Mouse (Mus musculus) hindbrain, embryonic 11.5 days (tissue): ENCODE results near the gene Ap2b1. TPM values are rescaled to one million over a fixed set of nuclear protein-coding genes. Genes with fewer than 3 reads are reported as not detected.
"Not testable (repeated sequence)": the region's sequence is repeated elsewhere in the genome, so short reads cannot be mapped to it uniquely, and the experiment has no call there.

Source experiments
- ATAC-seq: fragments of 200-750 bp; cut with Nextera tagmentation; 2 replicates; pipeline ENCODE4 v1.8.0; 2017; ENCODE audit warnings: mild to moderate bottlenecking, moderate TSS enrichment, moderate library complexity; ENCODE audit not compliant: low FRiP score
- DNase-seq: peaks from one replicate; pipeline ENCODE4 v3.0.0-alpha.2; 2015; ENCODE audit warnings: low spot score
- H3K27ac ChIP-seq: fragments of 300-500 bp; sonication (generic); 2 replicates; pipeline ENCODE4 v1.5.1; 2014; ENCODE audit warnings: mild to moderate bottlenecking, low read depth, low read length
- H3K27me3 ChIP-seq: fragments of 300-500 bp; sonication (generic); 2 replicates; pipeline ENCODE4 v1.6.1; 2014; ENCODE audit warnings: mild to moderate bottlenecking, low read length, moderate library complexity, mixed read lengths; ENCODE audit not compliant: control insufficient read depth, insufficient read depth
- H3K36me3 ChIP-seq: fragments of 300-500 bp; sonication (generic); 2 replicates; pipeline ENCODE4 v1.6.1; 2014; ENCODE audit warnings: mild to moderate bottlenecking, low read length, moderate library complexity, mixed read lengths; ENCODE audit not compliant: control insufficient read depth, insufficient read depth
- H3K4me1 ChIP-seq: fragments of 300-500 bp; sonication (generic); replicated peaks from 2 replicates; pipeline ENCODE4 v1.6.1; 2014; ENCODE audit warnings: low read length, mixed read lengths; ENCODE audit not compliant: control insufficient read depth, insufficient read depth
- H3K4me2 ChIP-seq: fragments of 300-500 bp; sonication (generic); replicated peaks from 2 replicates; pipeline ENCODE4 v1.6.1; 2014; ENCODE audit warnings: mild to moderate bottlenecking, low read depth, low read length
- H3K4me3 ChIP-seq: fragments of 300-500 bp; sonication (generic); 2 replicates; pipeline ENCODE4 v1.5.1; 2014; ENCODE audit warnings: low read depth, low read length
- H3K9ac ChIP-seq: fragments of 300-500 bp; sonication (generic); 2 replicates; pipeline ENCODE4 v1.6.1; 2014; ENCODE audit warnings: low read depth, low read length
- H3K9me3 ChIP-seq: fragments of 300-500 bp; sonication (generic); 2 replicates; pipeline ENCODE4 v1.6.1; 2016; ENCODE audit warnings: low read length; ENCODE audit not compliant: control insufficient read depth
- WGBS: fragments of 180-500 bp; shearing (Covaris S2); extraction: QIAGEN DNeasy Blood & Tissue Kit; methylation state at CpG from one replicate; pipeline ENCODE4 v1.1.7; 2014; 5-methylcytosine and 5-hydroxymethylcytosine counted together
- polyA plus RNA-seq: library from polyadenylated mRNA; unstranded; fragments of >200 nt; fragmentation: Nextera tagmentation; extraction: Ambion mirVana; gene quantifications from 2 replicates; pipeline ENCODE4 v1.2.1, GENCODE M21; 2014

The Ap2b1 gene
- polyA plus RNA-seq, 1 experiment from 2014 or later, result 121 TPM

DNA sequence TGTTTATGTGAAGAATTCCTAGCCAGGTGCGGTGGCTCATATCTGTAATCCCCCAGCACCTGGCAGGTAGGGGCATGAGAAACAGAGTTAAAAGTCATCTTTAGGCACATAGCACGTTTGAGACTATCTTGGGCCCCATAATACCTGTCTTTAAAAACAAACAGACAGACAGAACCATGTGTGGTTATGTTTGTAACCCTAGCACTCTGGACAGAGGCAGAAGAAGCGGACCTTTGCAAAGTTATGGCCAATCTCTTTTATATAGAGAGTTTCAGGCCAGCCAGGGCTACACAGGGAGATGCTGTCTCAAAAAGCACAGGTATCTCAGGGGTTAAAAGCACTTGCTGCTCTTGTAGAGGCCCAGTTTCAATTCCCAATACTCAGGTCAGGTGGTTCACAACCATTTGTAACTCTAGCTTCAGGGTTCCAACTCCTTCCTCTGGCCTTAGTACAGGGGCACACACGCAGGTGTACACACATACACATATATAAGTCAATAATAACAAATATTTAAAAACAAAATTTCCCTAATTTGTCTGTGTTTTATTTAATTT is 8.0 kb downstream of the Ap2b1 start:
- ATAC-seq (no peak), DNase-seq (no peak)
- Histone ChIP-seq H3K4me2 (no peak overlapping the region), H3K36me3 (no peaks in the 10 kb centered on the region), H3K9ac (no peak overlapping the region), H3K4me1 (no peaks in the 10 kb centered on the region; the same call in 1 of the 2 replicates), H3K4me3 (no peak overlapping the region), H3K27me3 (no peaks in the 10 kb centered on the region), H3K27ac (no peak overlapping the region), H3K9me3 (no peaks in the 10 kb centered on the region)
- WGBS, result 87% methylated on average over 4 of the region's 4 CpGs

- Histone ChIP-seq H3K36me3 (no peaks in the 10 kb centered on the region), H3K27me3 (no peaks in the 10 kb centered on the region), H3K4me1 (no peaks in the 10 kb centered on the region), H3K4me3 (no peak overlapping the region), H3K4me2 (no peak overlapping the region), H3K27ac (no peak overlapping the region), H3K9me3 (no peaks in the 10 kb centered on the region), H3K9ac (no peak overlapping the region)
- ATAC-seq (no peak), DNase-seq (no peak)
- 76% methylated on average over 5 of the region's 5 CpGs for WGBS
Measured at GRCm38 (mm10) chr11:83312471-83312870, 13.6 kb downstream of the Ap2b1 start.

- ATAC-seq (no peak), DNase-seq (no peak)
- no peaks in the 10 kb centered on the region for H3K9me3 ChIP-seq
- peaks cover 5% of the 10 kb centered on the region for H3K36me3 ChIP-seq
- H3K4me1 ChIP-seq, result no peaks in the 10 kb centered on the region
- H3K27ac ChIP-seq, result no peak overlapping the region
- no peak overlapping the region for H3K9ac ChIP-seq
- no peak overlapping the region for H3K4me2 ChIP-seq
- no peaks in the 10 kb centered on the region for H3K27me3 ChIP-seq
- no peak overlapping the region for H3K4me3 ChIP-seq
- WGBS, result 91% methylated on average over 4 of the region's 4 CpGs
Measured at GRCm38 (mm10) chr11:83319048-83319447, 20.2 kb downstream of the Ap2b1 start.

GRCm38 (mm10) chr11:83326692-83327091 is 27.9 kb downstream of the Ap2b1 start:
- DNase-seq, H3K36me3 ChIP-seq, H3K27ac ChIP-seq, H3K27me3 ChIP-seq, H3K9ac ChIP-seq, H3K9me3 ChIP-seq, H3K4me2 ChIP-seq, H3K4me3 ChIP-seq, H3K4me1 ChIP-seq, ATAC-seq: not testable (repeated sequence)
- 92% methylated on average over 3 of the region's 3 CpGs for WGBS

DNA sequence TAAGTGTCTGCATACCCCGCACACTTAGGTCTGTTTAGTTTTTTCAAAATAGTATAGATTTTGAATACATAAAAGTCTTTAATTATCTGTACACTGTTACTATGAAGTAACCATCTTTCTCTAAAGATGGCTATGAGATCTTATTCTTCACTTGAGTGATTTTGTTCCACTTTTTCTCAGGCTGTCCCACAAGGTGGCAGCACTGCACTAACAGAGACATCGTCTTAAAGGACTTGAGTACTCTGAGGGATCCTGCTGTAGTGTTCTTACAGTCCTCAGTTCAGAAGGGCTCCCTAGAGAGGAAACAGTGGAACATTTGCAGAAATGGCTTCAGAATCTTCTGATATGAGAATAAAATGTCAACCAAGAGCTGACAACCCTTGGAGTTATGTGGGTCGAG is 28.6 kb downstream of the Ap2b1 start:
- Histone ChIP-seq H3K9ac (no peak overlapping the region), H3K27me3 (no peaks in the 10 kb centered on the region), H3K27ac (no peak overlapping the region), H3K9me3 (no peaks in the 10 kb centered on the region), H3K4me3 (no peak overlapping the region), H3K4me1 (no peaks in the 10 kb centered on the region), H3K36me3 (no peaks in the 10 kb centered on the region), H3K4me2 (no peak overlapping the region)
- ATAC-seq (no peak), DNase-seq (peak; percentile 77)
- 65% methylated on average over 3 of the region's 3 CpGs for WGBS

GRCm38 (mm10) chr11:83335826-83336225 is 37.0 kb downstream of the Ap2b1 start:
- no peaks in the 10 kb centered on the region; the same call in 1 of the 2 replicates for H3K36me3 ChIP-seq
- 89% methylated on average over 7 of the region's 7 CpGs for WGBS
- no peak overlapping the region for H3K27ac ChIP-seq
- DNase-seq (no peak), ATAC-seq (no peak)
- H3K9ac ChIP-seq, result no peak overlapping the region
- no peaks in the 10 kb centered on the region for H3K27me3 ChIP-seq
- H3K9me3 ChIP-seq, result no peaks in the 10 kb centered on the region
- no peak overlapping the region for H3K4me2 ChIP-seq
- H3K4me3 ChIP-seq, result no peak overlapping the region
- no peaks in the 10 kb centered on the region for H3K4me1 ChIP-seq

- ATAC-seq (no peak), DNase-seq (no peak)
- no peak overlapping the region for H3K4me3 ChIP-seq
- WGBS, result 29% methylated on average over 2 of the region's 2 CpGs
- H3K9me3 ChIP-seq, result no peaks in the 10 kb centered on the region
- H3K27ac ChIP-seq, result no peak overlapping the region
- no peaks in the 10 kb centered on the region for H3K27me3 ChIP-seq
- no peak overlapping the region for H3K4me2 ChIP-seq
- H3K36me3 ChIP-seq, result peaks cover 3% of the 10 kb centered on the region
- H3K4me1 ChIP-seq, result no peaks in the 10 kb centered on the region
- no peak overlapping the region for H3K9ac ChIP-seq
Measured at GRCm38 (mm10) chr11:83339705-83340104, 40.9 kb downstream of the Ap2b1 start.

- no peak overlapping the region for H3K4me2 ChIP-seq
- DNase-seq, result no peak
- 91% methylated on average over 3 of the region's 3 CpGs for WGBS
- peaks cover 7% of the 10 kb centered on the region; the same call in 1 of the 2 replicates for H3K36me3 ChIP-seq
- no peak overlapping the region for H3K9ac ChIP-seq
- no peaks in the 10 kb centered on the region for H3K4me1 ChIP-seq
- H3K27ac ChIP-seq, result no peak overlapping the region
- no peaks in the 10 kb centered on the region for H3K27me3 ChIP-seq
- no peak overlapping the region for H3K4me3 ChIP-seq
- ATAC-seq, result no peak
- no peaks in the 10 kb centered on the region for H3K9me3 ChIP-seq
Measured at GRCm38 (mm10) chr11:83341716-83342245, 43.0 kb downstream of the Ap2b1 start.

GRCm38 (mm10) chr11:83355428-83355827 is 56.6 kb downstream of the Ap2b1 start:
- no peak overlapping the region for H3K9ac ChIP-seq
- H3K27me3 ChIP-seq, result no peaks in the 10 kb centered on the region
- no peak overlapping the region for H3K4me3 ChIP-seq
- WGBS, result 87% methylated on average over 5 of the region's 5 CpGs
- ATAC-seq, result no peak
- H3K36me3 ChIP-seq, result 0 out of 2 replicates have a peak, but pooled peaks cover 4% of the 10 kb centered on the region
- no peaks in the 10 kb centered on the region for H3K9me3 ChIP-seq
- DNase-seq, result no peak
- no peaks in the 10 kb centered on the region for H3K4me1 ChIP-seq
- H3K27ac ChIP-seq, result no peak overlapping the region
- no peak overlapping the region for H3K4me2 ChIP-seq
